ENCODE assay signal across 12 mouse cellular contexts in genomic region chr2:105689771-105690639, GRCm38 (mm10). TPM values are rescaled to one million over a fixed set of nuclear protein-coding genes. Genes with fewer than 3 reads are reported as not detected.
DNase-seq lines count a peak whose midpoint lies in the region; ATAC-seq and TF ChIP-seq lines count a peak whose summit lies in the region.
"Had no signal": no experiment of that assay in that cellular context is flagged by ENCODE, and none has a peak within 500 bp of the region (broad histone marks: within the 10 kb centered on the region; RNA-seq: fewer than 3 reads in every experiment).

No protein-coding gene starts in this region.

- no peaks in the 10 kb centered on the region for H3K9me3 ChIP-seq in heart, embryonic 14.5 days (ENCODE audit: control insufficient read depth, low read length)
- no peaks in the 10 kb centered on the region for H3K9me3 ChIP-seq in hindbrain, embryonic 11.5 days (ENCODE audit: control insufficient read depth, low read length)
- no peaks in the 10 kb centered on the region for H3K9me3 ChIP-seq in neural tube, embryonic 11.5 days (ENCODE audit: control insufficient read depth, low read length)
- H3K9me3 ChIP-seq in lung, postnatal 0 days (ENCODE audit: low read length) = no peaks in the 10 kb centered on the region
- H3K9me3 ChIP-seq: limb, embryonic 15.5 days had no signal

- no peaks in the 10 kb centered on the region for H3K36me3 ChIP-seq in heart, embryonic 14.5 days (ENCODE audit: control insufficient read depth, insufficient read depth, low read length)
- H3K36me3 ChIP-seq in hindbrain, embryonic 11.5 days (ENCODE audit: control insufficient read depth, insufficient read depth, low read length) = no peaks in the 10 kb centered on the region
- 0 out of 2 replicates have a peak, but pooled peaks cover under 1% of the 10 kb centered on the region for H3K36me3 ChIP-seq in neural tube, embryonic 11.5 days (ENCODE audit: control insufficient read depth, insufficient read depth, low read length)
- no peaks in the 10 kb centered on the region for H3K36me3 ChIP-seq in lung, postnatal 0 days (ENCODE audit: insufficient read depth, low read length)
- H3K36me3 ChIP-seq in kidney, adult 2 months (ENCODE audit: control insufficient read depth, insufficient read depth, low read length) = no peaks in the 10 kb centered on the region
- H3K36me3 ChIP-seq: limb, embryonic 15.5 days had no signal

- H3K27me3 ChIP-seq in heart, embryonic 14.5 days (ENCODE audit: control insufficient read depth, insufficient read depth, low read length) = peaks cover 89% of the 10 kb centered on the region
- H3K27me3 ChIP-seq in hindbrain, embryonic 11.5 days (ENCODE audit: control insufficient read depth, insufficient read depth, low read length) = peaks cover 35% of the 10 kb centered on the region
- H3K27me3 ChIP-seq in neural tube, embryonic 11.5 days (ENCODE audit: control insufficient read depth, insufficient read depth, low read length) = peaks cover 58% of the 10 kb centered on the region
- H3K27me3 ChIP-seq in lung, postnatal 0 days (replicated peaks; ENCODE audit: insufficient read depth, low read length) = peaks cover 73% of the 10 kb centered on the region
- H3K27me3 ChIP-seq in kidney, adult 2 months (replicated peaks; ENCODE audit: control insufficient read depth, insufficient read depth, low read length) = peaks cover 11% of the 10 kb centered on the region
- H3K27me3 ChIP-seq: CH12.LX had no signal

- H3K4me2 ChIP-seq in heart, embryonic 14.5 days (ENCODE audit: low read length) = peak overlapping the region; percentile 67
- H3K4me2 ChIP-seq in hindbrain, embryonic 11.5 days (replicated peaks; ENCODE audit: low read depth, low read length) = peak overlapping the region; percentile 32
- H3K4me2 ChIP-seq in neural tube, embryonic 11.5 days (ENCODE audit: low read depth) = peak overlapping the region; percentile 25
- no peak overlapping the region for H3K4me2 ChIP-seq in lung, postnatal 0 days (replicated peaks; ENCODE audit: low read depth, low read length)
- H3K4me2 ChIP-seq: limb, embryonic 15.5 days had no signal

- H3K27ac ChIP-seq in heart, embryonic 14.5 days (replicated peaks in 1 of 2; ENCODE audit: control insufficient read depth in 1 of 2, insufficient read depth in 1 of 2, low read depth in 2 of 2, low read length in 2 of 2) = no peak overlapping the region
- peak overlapping the region; percentile 76 for H3K27ac ChIP-seq in hindbrain, embryonic 11.5 days (ENCODE audit: low read depth, low read length)
- peak overlapping the region; percentile 72 for H3K27ac ChIP-seq in neural tube, embryonic 11.5 days (ENCODE audit: low read depth, low read length)
- no peak overlapping the region for H3K27ac ChIP-seq in lung, postnatal 0 days (ENCODE audit: low read length)
- no peak overlapping the region for H3K27ac ChIP-seq in kidney, adult 2 months (ENCODE audit: insufficient read depth, low read depth, low read length)
- H3K27ac ChIP-seq: limb, embryonic 15.5 days had no signal

- TF ChIP-seq POLR2A in kidney, adult 2 months (IDR thresholded peaks at IDR 0.05; ENCODE audit: low read depth, low read length) = no peak

- no peak for ATAC-seq in heart, embryonic 14.5 days (ENCODE audit: insufficient number of reproducible peaks, insufficient read depth, low FRiP score, low read depth)
- ATAC-seq in hindbrain, embryonic 11.5 days (ENCODE audit: low FRiP score) = peak; percentile 85
- ATAC-seq in neural tube, embryonic 11.5 days (ENCODE audit: insufficient read depth, low FRiP score, low TSS enrichment) = peak; percentile 82
- ATAC-seq in lung, postnatal 0 days = no peak

- no peak overlapping the region for H3K4me3 ChIP-seq in heart, embryonic 14.5 days (ENCODE audit: control insufficient read depth in 1 of 2, insufficient read depth in 1 of 2, low read depth in 1 of 2, low read length in 2 of 2)
- peak overlapping the region; percentile 19; the same call in 1 of the 2 replicates for H3K4me3 ChIP-seq in hindbrain, embryonic 11.5 days (ENCODE audit: low read depth, low read length)
- peak overlapping the region; percentile 12; the same call in 1 of the 2 replicates for H3K4me3 ChIP-seq in neural tube, embryonic 11.5 days (ENCODE audit: low read depth, low read length)
- H3K4me3 ChIP-seq in lung, postnatal 0 days (ENCODE audit: low read depth, low read length) = no peak overlapping the region
- no peak overlapping the region for H3K4me3 ChIP-seq in kidney, adult 2 months (ENCODE audit: insufficient read depth, low read depth, low read length)
- H3K4me3 ChIP-seq: limb, embryonic 15.5 days had no signal

- H3K4me1 ChIP-seq in heart, embryonic 14.5 days (ENCODE audit: control insufficient read depth in 2 of 2, insufficient read depth in 2 of 2, low read length in 2 of 2) = peaks cover 5 to 19% of the 10 kb centered on the region in 2 experiments; a peak in 3 of 4 replicates
- H3K4me1 ChIP-seq in hindbrain, embryonic 11.5 days (replicated peaks; ENCODE audit: control insufficient read depth, insufficient read depth, low read length) = peaks cover 8% of the 10 kb centered on the region
- H3K4me1 ChIP-seq in neural tube, embryonic 11.5 days (ENCODE audit: control insufficient read depth, insufficient read depth, low read length) = peaks cover 35% of the 10 kb centered on the region
- 0 out of 2 replicates have a peak, but pooled peaks cover 7% of the 10 kb centered on the region for H3K4me1 ChIP-seq in lung, postnatal 0 days (ENCODE audit: insufficient read depth, low read depth, low read length)
- H3K4me1 ChIP-seq in kidney, adult 2 months (ENCODE audit: control insufficient read depth, insufficient read depth, low read length) = no peaks in the 10 kb centered on the region

- TF ChIP-seq EP300 in lung, postnatal 0 days (IDR thresholded peaks at IDR 0.05) = no peak

- no peak for DNase-seq in heart, postnatal 25 days (ENCODE audit: low spot score)
- DNase-seq in embryo, embryonic 10.5 days (ENCODE audit: low spot score) = peak; percentile 84
- DNase-seq in hindbrain, embryonic 11.5 days (ENCODE audit: low spot score) = peak; percentile 80
- DNase-seq in neural tube, embryonic 11.5 days (ENCODE audit: low spot score) = peak; percentile 78
- DNase-seq in lung, postnatal 0 days (ENCODE audit: low spot score) = no peak
- no peak for DNase-seq in layer of hippocampus, adult 18-20 months (ENCODE audit: low spot score in 2 of 2)
- DNase-seq in kidney, adult 2 months = no peak

- 6% methylated on average over 28 of the region's 28 CpGs for WGBS in heart, embryonic 14.5 days
- WGBS in hindbrain, embryonic 11.5 days = 2% methylated on average over 28 of the region's 28 CpGs
- WGBS in neural tube, embryonic 11.5 days = under 1% methylated on average over 28 of the region's 28 CpGs
- WGBS in lung, postnatal 0 days = 5% methylated on average over 28 of the region's 28 CpGs
- 16% methylated on average over 28 of the region's 28 CpGs for WGBS in kidney, adult 2 months

- no peak overlapping the region for H3K9ac ChIP-seq in heart, embryonic 14.5 days (ENCODE audit: low read length)
- no peak overlapping the region for H3K9ac ChIP-seq in hindbrain, embryonic 11.5 days (ENCODE audit: low read depth, low read length)
- no peak overlapping the region for H3K9ac ChIP-seq in neural tube, embryonic 11.5 days (ENCODE audit: low read length)
- H3K9ac ChIP-seq in lung, postnatal 0 days (replicated peaks; ENCODE audit: low read depth) = no peak overlapping the region
- H3K9ac ChIP-seq: limb, embryonic 15.5 days had no signal

- TF ChIP-seq CTCF in lung, postnatal 0 days (IDR thresholded peaks at IDR 0.05) = no peak
- TF ChIP-seq CTCF in kidney, adult 2 months (conservative IDR thresholded peaks at IDR 0.05; ENCODE audit: insufficient read depth, insufficient read length, low read depth, low read length) = no peak

- intact Hi-C loops in heart, postnatal 25 days (cut with DNase I) = loop anchor here (10.0 kb wide), 1 partner anchor 295 kb away; no protein-coding TSS in a partner anchor

RNA-seq across cellular contexts. Expression of gene Pax6, which starts 21.3 kb away (rescaled TPM):
- polyA plus RNA-seq in heart, embryonic 14.5 days (2014; fragmentation: Nextera tagmentation; extraction: Ambion mirVana) = 0.12 and 0.23 TPM in 2 replicates
- not detected for total RNA-seq in heart, postnatal 25 days (2021)
- 23.9 and 26.8 TPM in 2 replicates for polyA plus RNA-seq in hindbrain, embryonic 11.5 days (2014; fragmentation: Nextera tagmentation; extraction: Ambion mirVana)
- 28.2 and 30.7 TPM in 2 replicates for polyA plus RNA-seq in neural tube, embryonic 11.5 days (2014; fragmentation: Nextera tagmentation; extraction: Ambion mirVana)
- polyA plus RNA-seq in lung, postnatal 0 days (2015; fragmentation: Nextera tagmentation; extraction: Ambion mirVana) = not detected in 2 replicates
- total RNA-seq in layer of hippocampus, adult 18-20 months (2021) = 10 to 100 TPM; 10.2 to 12.9 TPM
- not detected in 2 replicates for polyA plus RNA-seq in kidney, adult 2 months (2012; rRNA removed)
- total RNA-seq: heart, postnatal 10 days; monocyte, adult 5-6 weeks had no signal

Comparison
In these comparisons a context has a peak if more than half of its experiments do, and no peak if none do; other contexts are left out.
1. ATAC-seq: peak in hindbrain, embryonic 11.5 days (single experiment) and neural tube, embryonic 11.5 days (single experiment); none in heart, embryonic 14.5 days (single experiment) and lung, postnatal 0 days (single experiment).
2. H3K27ac ChIP-seq: peak in hindbrain, embryonic 11.5 days (single experiment) and neural tube, embryonic 11.5 days (single experiment); none in heart, embryonic 14.5 days (0 of 2), lung, postnatal 0 days (single experiment) and kidney, adult 2 months (single experiment).
3. H3K4me3 ChIP-seq: peak in hindbrain, embryonic 11.5 days (single experiment) and neural tube, embryonic 11.5 days (single experiment); none in heart, embryonic 14.5 days (0 of 2), lung, postnatal 0 days (single experiment) and kidney, adult 2 months (single experiment).
4. DNase-seq: peak in embryo, embryonic 10.5 days (single experiment), hindbrain, embryonic 11.5 days (single experiment) and neural tube, embryonic 11.5 days (single experiment); none in heart, postnatal 25 days (single experiment), lung, postnatal 0 days (single experiment), layer of hippocampus, adult 18-20 months (0 of 2) and kidney, adult 2 months (single experiment).
5. RNA of gene Pax6, which starts 21.3 kb away (polyA plus RNA-seq): 28.2 to 30.7 TPM in neural tube, embryonic 11.5 days and 23.9 to 26.8 TPM in hindbrain, embryonic 11.5 days; 0.12 to 0.23 TPM in heart, embryonic 14.5 days, not detected in lung, postnatal 0 days and not detected in kidney, adult 2 months; every median in the first group is over 10 times any median in the second.